Mouse (Mus musculus) cerebellum, adult 2 months (tissue): Measurements from ENCODE around the gene Dnajc25.

ENCODE experiments used
- CTCF ChIP-seq: fragments of 200-500 bp; IDR thresholded peaks from 2 replicates; pipeline ENCODE4 v1.5.1; 2011; ENCODE audit warnings: low read depth, mild to moderate bottlenecking, control low read depth, low read length, moderate library complexity, borderline replicate concordance; ENCODE audit not compliant: insufficient read depth
- POLR2A ChIP-seq: fragments of 200-500 bp; IDR thresholded peaks from 2 replicates; pipeline ENCODE4 v1.6.1; 2011; ENCODE audit warnings: low read length, control low read depth, borderline replicate concordance; ENCODE audit not compliant: insufficient read depth

- no peak for TF ChIP-seq POLR2A
- TF ChIP-seq CTCF, result no peak
These were observed 41.0 kb downstream of the Dnajc25 start for GRCm38 (mm10) chr4:59035786-59036350.
